Mouse (Mus musculus): Measurements from ENCODE around the gene Rab25. TPM values are rescaled to one million over a fixed set of nuclear protein-coding genes. Genes with fewer than 3 reads are reported as not detected.
"Not testable (repeated sequence)": the region's sequence is repeated elsewhere in the genome, so short reads cannot be mapped to it uniquely, and the experiment has no call there.

Gene Rab25
- not detected for total RNA-seq (2021)
- long read RNA-seq, experiment 1 = 0 reads
- long read RNA-seq, experiment 2 = 0 reads

DNA sequence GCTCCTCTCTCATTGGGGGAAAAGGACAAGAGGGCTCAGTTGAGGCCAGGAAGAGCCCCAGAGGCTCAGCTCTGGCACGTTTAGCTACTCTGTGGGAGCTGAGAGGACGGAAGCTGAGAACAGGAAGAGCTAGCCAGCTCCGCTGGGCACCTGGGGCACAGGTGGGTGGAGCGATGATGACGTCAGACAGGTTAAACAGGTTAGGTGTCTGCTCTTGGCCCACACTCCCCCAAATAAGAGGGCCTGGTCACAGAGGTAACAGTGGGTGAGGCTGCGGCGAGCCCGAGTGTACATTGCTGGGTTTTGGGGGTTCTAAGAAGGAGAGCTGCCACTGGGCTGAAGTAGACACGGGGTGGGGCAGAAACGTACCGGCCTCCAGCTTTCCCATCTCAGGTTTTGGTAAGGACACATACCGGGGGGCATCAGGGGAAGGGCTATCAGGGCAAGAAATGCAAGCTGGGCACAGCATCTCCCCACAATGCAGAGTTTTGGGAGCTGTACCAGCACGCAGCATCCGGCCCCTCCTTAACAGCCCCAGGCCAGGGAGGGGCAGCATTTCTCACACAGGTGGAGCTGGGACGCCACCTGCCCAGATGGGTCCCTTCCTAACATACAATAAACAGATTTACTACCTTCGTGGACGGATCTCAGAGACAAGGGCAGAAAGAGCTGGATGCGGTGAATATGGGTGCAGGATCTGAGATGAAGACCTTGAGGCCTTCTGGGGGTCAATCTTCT lies at the start of gene Rab25:
TSS of gene Rab25 (minus strand) at position 121 of the 738 bp plus-strand sequence.
- no peak for DNase-seq (ENCODE audit: low spot score in 2 of 2)
- intact Hi-C loops (cut with DNase I) = no loop called here

DNA sequence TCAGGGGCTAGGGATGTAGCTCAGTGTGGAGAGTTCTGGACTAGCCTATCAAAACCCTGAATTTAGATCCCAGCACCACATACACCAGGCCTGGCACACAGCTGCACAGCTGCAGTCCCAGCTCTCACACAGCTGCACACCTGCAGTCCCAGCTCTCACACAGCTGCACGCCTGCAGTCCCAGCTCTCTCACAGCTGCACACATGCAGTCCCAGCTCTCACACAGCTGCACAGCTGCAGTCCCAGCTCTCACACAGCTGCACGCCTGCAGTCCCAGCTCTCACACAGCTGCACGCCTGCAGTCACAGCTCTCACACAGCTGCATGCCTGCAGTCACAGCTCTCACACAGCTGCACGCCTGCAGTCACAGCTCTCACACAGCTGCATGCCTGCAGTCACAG lies 48.4 kb upstream of the Rab25 start:
- intact Hi-C loops (cut with DNase I); DNase-seq (ENCODE audit: low spot score in 2 of 2): not testable (repeated sequence)

DNA sequence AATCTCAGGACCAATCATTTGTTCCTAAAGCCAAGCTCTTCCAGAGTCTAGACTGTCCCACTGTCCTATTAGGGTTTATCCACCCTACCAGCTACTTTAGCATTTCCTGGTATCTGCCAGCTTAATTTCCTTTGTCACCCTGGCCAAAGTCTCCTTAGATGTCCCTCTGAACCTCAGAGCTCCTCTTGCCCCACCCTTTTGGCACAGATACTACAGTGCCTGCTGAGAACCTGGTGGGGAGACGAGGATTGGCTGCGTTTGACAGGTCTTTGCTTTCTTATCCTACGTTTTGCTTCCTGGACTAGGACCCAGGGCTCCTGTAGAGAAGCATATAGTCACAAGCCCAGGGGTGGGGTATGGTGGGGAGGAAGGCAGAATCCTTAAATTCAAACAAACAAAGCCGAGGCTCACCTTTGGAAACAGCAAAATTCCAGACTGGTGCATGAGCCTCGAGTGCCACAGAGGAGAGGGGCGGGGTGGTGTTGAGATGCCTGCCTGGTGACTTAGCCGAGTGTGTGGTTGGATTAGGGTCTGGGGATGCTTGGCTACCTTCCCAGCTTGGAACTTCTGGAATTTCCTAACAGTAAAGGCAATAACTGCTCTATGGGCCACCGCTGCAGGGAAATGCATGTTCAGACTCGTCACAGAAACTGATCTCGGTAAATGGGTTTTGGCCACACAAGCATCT lies 45.9 kb upstream of the Rab25 start:
- no peak for DNase-seq (ENCODE audit: low spot score in 2 of 2)
- intact Hi-C loops (cut with DNase I) = no loop called here

DNA sequence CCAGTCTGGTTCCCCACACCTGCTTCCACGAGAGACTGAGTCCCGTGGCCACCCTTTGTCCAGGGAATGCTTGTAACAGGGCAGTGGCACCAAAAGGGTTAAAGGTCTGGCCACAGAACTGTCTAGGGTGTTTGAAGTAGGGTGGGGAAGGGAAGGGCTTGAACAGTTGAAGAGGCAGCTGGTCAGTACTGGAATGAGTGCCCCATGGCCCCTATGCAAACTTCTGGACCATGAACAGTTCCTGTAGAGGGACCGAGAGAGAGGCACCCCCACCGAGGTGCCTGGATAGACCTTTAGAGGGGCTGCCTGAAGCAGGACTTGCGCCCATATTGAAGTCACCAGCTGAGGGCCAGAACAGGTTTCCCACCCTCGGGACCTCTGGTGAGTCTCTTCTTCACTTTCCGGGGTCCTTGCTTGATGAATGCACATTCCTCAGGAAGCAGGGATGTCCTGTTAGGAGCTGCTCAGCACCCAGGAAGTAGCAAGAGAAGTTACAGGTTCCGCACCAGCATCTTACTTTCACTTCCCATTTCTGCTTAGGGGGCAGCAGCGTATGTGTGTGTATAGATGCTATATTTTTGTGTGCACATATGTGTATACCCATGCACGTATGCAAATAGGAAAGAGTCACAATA lies 45.0 kb upstream of the Rab25 start:
- intact Hi-C loops (cut with DNase I) = no loop called here
- DNase-seq (ENCODE audit: low spot score in 2 of 2) = no peak

DNA sequence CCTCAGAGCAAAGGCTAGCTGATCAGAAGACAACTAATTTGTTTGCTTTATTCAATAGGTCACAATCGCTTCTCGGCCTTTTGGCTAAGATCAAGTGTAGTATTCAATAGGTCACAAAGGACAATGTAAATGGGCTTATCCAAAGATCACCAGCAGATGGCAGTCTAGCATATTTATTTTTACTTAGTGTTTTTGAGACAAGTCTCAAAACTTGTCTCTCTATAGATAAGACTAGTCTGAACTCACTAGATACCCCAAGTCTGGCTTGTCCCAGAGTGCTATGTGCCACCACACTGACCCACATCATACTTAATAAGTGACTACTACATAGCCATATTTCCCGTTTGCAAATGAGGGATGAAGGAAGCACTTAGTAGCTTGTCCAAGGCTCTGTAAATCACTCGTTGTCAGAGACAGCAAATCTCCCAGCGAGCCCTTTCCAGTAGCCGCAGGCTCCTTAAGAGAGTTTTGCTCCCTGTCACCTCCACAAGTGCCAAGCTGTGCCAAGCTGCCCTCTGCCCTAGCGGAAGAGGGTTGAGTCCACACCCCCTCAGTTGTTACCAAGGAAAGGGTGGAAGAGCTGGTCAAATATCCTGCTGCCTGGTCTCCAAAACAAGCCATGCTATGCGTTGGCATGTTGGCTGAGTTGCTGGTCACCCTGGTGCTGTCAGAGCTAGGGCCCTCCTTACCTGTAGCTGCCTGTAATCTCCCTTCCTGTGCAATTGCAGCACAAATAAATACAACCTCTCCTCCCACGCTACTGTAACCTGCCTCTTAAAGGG lies 44.0 kb upstream of the Rab25 start:
- peak; percentile 49 to 64 for DNase-seq (ENCODE audit: low spot score in 2 of 2)
- intact Hi-C loops (cut with DNase I) = no loop called here

DNA sequence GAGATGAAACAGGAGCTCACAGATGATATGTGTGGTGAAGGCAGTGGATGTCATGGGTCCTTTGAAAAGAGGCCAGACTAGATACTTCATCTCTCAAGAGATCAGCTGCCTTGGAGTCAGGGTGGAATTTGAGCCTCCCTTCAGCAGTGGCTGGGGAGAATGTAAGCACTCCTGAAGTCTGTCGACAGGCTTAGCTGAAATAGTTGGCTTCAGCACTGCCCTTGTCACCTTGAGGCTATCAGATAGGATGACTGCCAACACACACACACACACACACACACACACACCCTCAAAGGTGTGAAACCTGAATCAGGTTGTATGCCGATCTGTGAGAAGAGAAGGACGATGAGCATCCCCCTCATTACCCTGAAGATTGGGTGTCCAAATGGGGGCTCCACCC lies 42.9 kb upstream of the Rab25 start:
- intact Hi-C loops (cut with DNase I) = no loop called here
- DNase-seq (ENCODE audit: low spot score in 2 of 2) = no peak

DNA sequence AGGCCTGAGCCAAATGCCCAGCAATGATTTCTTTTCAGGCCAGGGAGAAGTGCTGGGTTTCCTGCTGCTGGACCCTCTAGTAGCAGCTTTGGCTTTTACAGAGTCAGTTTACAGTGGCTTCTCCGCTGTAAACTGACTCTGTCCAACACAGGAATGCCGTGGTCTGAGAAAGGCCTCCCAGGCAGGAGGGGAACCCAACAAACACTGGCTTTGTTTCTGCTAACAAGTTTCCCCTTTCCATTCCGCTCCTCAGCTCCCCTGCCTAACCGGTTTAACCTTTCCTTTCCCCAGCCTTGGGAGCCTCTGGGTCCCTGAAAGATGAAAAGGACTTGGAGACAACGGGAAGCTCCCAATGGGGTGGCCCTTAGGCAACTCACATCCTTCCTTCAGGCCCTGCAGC lies 42.1 kb upstream of the Rab25 start:
- intact Hi-C loops (cut with DNase I) = no loop called here

DNA sequence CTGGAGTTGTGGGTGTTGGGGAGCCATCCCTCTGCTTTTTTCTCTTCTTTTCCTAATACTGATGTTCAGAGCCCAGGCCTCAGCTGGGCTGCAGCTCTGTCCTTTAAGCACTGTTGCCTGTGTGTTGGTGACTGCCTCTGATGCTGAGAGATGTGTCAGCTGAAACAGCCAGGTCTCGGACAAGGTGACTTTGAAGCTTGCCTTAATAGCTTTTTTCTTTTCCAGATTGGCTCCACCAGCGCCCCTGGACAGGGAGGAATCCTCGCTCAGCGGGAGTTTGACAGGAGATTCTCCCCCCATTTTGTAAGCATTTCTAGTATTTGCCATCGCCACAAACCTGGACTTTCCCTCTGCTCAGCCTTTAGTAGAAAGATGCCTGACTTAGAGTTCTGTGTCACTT lies 38.5 kb upstream of the Rab25 start:
- no peak for DNase-seq (ENCODE audit: low spot score in 2 of 2)
- intact Hi-C loops (cut with DNase I) = no loop called here

More for the DNA sequence above, 42.1 kb upstream of the Rab25 start:
- DNase-seq (ENCODE audit: low spot score in 2 of 2) = no peak

DNA sequence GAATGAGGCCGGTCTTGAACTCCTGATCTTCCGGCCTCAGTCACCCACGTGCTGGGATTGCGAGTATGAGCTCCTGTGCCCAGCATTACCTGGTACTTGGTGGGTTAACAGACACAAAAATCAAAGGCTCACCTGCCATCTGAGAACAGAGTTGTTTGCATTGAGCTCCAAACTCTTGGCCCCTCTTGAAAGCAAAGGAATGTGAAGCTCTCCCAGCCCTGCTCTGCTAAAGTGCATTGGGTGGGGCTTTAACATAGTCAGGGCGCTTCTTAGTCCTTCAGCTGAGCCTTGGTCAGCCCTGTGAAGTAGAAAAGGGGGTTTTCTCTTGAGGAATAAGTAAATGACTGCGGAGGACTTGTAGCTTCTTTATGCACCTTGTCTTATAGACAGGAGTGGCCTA lies 37.7 kb upstream of the Rab25 start:
- no peak for DNase-seq (ENCODE audit: low spot score in 2 of 2)
- intact Hi-C loops (cut with DNase I) = no loop called here

DNA sequence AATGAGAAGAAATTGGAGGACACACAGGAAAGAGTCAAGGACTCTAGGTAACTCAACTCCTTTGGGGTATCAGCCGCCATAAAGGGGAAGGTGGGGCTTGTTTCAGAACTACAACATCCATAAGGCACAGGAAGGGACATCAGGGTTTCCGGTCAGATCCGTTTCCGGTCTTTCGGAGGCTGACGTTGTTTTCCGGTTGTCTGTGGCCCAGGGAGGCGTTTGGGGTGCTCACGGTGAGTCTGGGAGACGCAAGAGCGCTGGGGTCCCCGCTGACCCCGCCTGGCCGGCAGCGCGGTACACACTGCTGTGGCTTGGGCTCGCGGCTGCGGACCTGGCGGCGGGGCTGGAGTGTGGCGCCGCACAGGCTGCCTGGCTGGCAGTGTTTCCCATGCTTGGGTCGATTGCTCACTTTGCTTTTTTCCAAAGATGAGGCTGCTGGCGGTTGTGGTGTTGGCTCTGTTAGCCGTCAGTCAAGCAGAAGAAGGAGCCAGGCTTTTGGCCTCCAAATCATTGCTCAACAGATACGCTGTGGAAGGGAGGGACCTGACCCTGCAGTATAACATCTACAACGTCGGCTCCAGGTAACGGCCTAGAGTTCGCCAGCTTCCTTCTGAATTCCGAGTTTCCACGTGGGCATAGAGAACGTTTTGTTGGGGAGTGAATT lies 31.5 kb upstream of the Rab25 start:
- intact Hi-C loops (cut with DNase I) = no loop called here

DNA sequence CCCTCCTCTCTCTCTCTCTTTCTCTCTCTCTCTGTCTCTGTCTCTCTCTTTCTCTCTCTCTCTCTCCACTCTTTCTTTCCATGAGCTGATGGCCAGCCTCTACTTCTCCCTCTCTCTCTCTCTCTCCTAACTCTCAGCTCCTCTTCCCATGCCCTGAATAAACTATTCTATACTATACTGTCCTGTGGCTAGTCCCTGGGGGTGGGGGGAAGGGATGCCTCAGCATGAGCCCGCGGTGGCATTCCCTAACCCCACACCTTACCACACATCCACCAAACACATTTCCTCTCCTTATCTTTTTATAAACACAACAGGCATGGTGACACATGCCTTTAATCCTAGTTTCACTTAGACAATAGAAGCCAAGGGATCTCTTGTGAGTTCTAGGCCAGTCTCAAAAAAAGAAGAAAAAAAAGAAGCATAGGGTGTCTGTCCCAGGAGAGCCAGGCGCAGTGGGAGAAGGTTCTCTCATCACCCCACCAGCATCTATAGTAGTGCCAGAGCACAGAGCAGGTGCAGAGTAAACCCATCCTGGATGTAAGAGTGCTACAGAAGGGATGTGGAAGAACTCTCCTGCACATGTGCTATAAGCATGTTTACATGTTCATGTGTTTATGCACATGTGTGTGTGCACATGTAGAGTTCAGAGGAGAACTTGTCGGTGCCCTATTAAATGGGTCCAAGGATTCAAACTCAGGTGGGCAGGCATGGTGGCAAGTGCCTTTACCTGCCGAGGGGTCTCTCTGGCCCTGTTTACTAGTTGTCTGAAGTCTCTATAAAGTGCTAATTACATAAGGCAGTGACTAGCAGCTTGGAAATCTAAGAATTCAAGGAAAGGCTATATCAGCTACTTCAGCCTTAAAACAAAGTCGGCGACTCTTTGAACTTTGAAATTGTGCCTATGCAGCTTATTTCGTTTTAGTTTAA lies 30.7 kb upstream of the Rab25 start:
- intact Hi-C loops (cut with DNase I) = no loop called here
- DNase-seq (ENCODE audit: low spot score in 2 of 2) = no peak

More for the DNA sequence above, 31.5 kb upstream of the Rab25 start:
- DNase-seq (ENCODE audit: low spot score in 2 of 2) = peak; percentile 81 to 85

DNA sequence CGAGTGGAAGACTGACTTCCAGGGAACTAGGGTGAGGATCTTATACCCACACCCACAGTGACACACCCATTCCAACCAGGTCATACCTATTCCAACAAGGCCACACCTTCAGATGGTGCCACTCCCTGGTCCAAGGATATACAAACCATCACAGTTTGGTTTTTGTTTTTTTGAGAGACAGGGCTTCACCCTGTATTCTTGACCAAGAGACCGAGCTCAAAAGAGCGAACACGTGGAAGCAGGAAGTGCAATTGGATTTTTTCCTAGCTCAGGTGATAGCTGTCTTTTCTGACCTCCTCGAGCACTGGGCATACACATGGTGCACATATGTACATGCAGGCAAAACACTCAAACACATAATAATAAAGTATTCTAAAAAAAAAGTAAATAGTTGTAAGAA lies 29.7 kb upstream of the Rab25 start:
- DNase-seq (ENCODE audit: low spot score in 2 of 2); intact Hi-C loops (cut with DNase I): not testable (repeated sequence)

DNA sequence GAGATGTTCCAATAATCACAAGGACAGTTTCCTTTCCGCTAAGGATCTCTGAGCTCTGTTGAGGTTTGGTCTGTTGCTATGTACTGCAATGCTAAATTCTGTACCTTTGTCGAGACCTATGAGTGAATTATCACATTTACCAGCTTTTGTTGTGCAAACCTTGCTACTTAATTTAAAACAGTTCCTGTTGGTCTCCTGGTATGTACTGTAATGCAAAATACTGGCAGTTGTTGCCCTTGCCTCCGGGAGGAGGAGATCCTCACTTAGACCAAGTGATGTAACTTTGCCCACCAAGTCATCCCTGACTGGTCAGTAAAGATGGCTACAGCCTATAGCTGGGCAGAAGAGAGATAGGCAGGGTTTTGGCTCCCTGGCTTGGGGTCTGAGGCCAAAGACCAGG lies 27.4 kb upstream of the Rab25 start, which contains the start of gene Ssr2:
TSS of gene Ssr2 (plus strand) at position 337 of the 400 bp plus-strand sequence.
- intact Hi-C loops (cut with DNase I) = no loop called here
- DNase-seq (ENCODE audit: low spot score in 2 of 2) = no peak

DNA sequence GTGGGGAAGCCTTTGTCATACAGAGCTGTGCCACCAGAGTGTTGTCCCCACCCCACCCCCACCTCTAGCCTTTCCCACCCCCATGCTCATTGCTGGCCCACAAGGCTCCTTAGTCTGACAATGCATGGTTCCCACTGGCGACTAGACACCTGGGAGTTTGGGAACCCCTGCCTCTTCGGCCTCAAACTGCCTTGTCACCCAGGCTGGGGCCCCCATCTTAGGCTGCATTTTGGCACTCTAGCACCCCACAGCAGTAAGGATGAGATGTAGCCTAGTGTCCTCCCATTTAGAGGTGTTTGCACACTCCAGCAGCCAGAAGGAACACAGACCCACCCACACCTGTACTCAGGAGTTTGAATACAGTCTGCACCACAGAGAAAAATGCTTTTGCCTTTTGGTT lies 25.7 kb upstream of the Rab25 start:
- DNase-seq (ENCODE audit: low spot score in 2 of 2) = no peak
- intact Hi-C loops (cut with DNase I) = no loop called here

DNA sequence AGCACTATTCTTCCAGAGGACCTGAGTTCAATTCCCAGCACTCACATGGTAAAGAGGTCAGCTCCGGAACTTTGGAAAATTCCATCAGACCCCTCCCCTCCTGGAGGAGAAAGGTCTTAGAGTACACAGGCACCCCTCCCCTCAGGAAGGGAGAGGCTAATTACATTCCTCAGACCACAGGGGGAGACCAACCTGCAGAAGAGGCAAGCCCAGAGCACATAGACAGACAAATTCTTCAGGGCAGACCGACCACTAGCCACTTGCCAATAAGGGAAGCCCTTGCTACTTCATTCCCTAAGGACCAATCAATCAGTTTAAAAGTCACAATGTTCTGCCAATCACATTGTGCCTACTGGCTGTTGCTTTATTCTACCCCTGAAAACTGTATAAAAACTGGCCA lies 24.7 kb upstream of the Rab25 start:
- intact Hi-C loops (cut with DNase I) = no loop called here
- DNase-seq (ENCODE audit: low spot score in 2 of 2) = no peak

DNA sequence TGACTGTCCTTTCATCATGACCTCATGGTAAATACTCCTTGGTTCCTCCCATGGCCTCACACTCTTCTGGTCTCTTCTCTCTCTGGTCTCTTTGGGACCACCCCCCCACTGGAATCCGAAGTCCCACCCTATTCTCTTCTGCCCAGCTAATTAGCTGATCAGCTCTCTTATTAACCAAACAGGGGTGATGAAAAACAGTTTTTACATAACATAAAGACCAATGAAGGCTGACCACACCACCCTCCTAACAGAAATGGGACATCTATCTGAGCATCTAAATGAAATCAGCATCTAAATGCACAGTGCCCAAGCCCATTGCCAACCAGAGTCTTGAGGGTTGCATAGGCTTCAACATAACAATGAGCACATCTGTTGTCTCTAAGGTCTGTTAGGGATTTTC lies 23.8 kb upstream of the Rab25 start:
- no peak for DNase-seq (ENCODE audit: low spot score in 2 of 2)
- intact Hi-C loops (cut with DNase I) = no loop called here

DNA sequence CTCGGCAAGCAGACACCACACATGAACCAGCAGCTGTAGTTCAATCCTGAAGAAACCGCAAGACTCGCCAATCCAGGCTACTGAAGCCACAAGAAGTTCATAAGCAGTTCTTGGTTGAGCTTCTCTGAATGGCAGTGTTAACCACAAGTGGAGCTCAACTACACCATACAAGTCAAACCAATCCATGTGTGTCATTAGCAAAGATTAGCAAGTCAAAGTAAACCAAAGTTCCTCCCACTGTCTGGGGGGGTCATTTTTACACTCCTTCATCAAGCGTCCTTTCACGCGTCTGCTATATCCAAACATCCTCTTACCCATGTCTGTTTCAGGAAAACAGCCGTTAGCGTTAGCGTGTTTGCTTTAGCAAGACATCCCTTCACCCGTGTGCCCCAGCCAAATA lies 22.2 kb upstream of the Rab25 start:
- no peak for DNase-seq (ENCODE audit: low spot score in 2 of 2)
- intact Hi-C loops (cut with DNase I) = no loop called here

DNA sequence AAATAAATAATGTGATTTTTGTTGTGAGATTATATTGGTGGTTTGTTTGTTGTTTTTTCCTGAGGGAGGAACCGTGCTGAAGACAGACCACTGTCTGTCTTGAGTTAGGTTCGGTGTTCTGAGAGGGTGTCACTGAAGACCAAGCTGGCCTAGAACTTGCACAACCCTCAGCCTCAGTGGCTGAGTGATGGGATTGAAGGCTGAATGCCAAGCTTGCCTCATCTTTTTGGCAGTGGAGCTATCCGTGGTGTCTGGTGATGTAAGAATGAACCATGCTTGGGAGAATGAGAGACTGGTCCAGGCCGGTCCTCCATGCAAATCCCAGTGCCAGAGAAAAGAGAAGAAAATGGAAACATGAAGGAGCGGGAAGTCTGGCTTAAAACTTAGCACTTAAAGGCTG lies 21.6 kb upstream of the Rab25 start:
- intact Hi-C loops (cut with DNase I) = no loop called here

More for the DNA sequence above, 21.6 kb upstream of the Rab25 start:
- no peak for DNase-seq (ENCODE audit: low spot score in 2 of 2)

Measured in left cerebral cortex, postnatal 14 days (tissue).